Comparison of ENCODE assay signal across 8 mouse cellular contexts in the genomic region with DNA sequence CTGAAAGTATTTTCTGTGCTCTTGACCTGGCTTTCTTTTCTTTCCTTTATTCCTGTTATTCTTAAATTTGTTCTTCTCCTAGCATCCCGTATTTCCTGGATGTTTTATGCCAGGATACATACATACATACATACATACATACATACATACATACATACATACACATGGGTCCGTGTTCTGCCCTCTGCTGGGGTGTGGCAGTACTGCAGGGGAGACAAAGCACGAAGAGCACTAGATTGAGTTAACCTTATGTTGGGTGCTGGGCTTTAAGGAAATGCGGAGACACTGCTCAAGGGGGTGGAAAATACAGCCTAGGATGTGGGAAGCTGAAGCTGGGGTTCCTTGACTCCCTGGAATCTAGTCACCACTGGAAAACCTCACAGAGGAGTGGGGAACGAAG. TPM values are rescaled to one million over a fixed set of nuclear protein-coding genes. Genes with fewer than 3 reads are reported as not detected.
DNase-seq lines count a peak whose midpoint lies in the region; TF ChIP-seq lines count a peak whose summit lies in the region.

No protein-coding gene starts in this region.

- no peaks in the 10 kb centered on the region for H3K9me3 ChIP-seq in CH12.LX (replicated peaks; ENCODE audit: low read length)

- no peaks in the 10 kb centered on the region for H3K79me2 ChIP-seq in CH12.LX (replicated peaks; ENCODE audit: control insufficient read depth, extremely low read depth, insufficient read depth, poor library complexity, severe bottlenecking)

- no peak overlapping the region for H3K4me2 ChIP-seq in CH12.LX (ENCODE audit: insufficient read depth, low read depth, poor library complexity, severe bottlenecking)

- peaks cover 0 to 5% of the 10 kb centered on the region in 2 experiments for H3K36me3 ChIP-seq in CH12.LX (replicated peaks in 1 of 2; ENCODE audit: control insufficient read depth in 1 of 2, insufficient read depth in 1 of 2, low read length in 1 of 2)

- TF ChIP-seq CTCF in CH12.LX (conservative IDR thresholded peaks at IDR 0.05 in 1 of 2, IDR thresholded peaks at IDR 0.05 in 1 of 2; ENCODE audit: low read depth in 2 of 2, low read length in 2 of 2), result peak; percentile 74 to 88

- no peak overlapping the region for H3K9ac ChIP-seq in CH12.LX (ENCODE audit: insufficient read depth, low read depth)

- TF ChIP-seq RAD21 in CH12.LX (IDR thresholded peaks at IDR 0.05; ENCODE audit: low read depth, low read length), result peak; percentile 33

- H3K4me1 ChIP-seq in CH12.LX (ENCODE audit: control insufficient read depth in 1 of 2, insufficient read depth in 2 of 2), result no peaks in the 10 kb centered on the region

- DNase-seq in A20 (ENCODE audit: low read depth, low spot score) (peak; percentile 54), CH12.LX (ENCODE audit: extremely low read depth) (no peak)
- DNase-seq in cerebellum, adult 11-12 months, result peak; percentile 43
- peak; percentile 73 for DNase-seq in forelimb bud, embryonic 11.5 days (ENCODE audit: low read depth, low spot score)
- peak; percentile 26 for DNase-seq in layer of hippocampus, adult 9-11 months
- peak; percentile 80 for DNase-seq in lung, postnatal 14 days
- DNase-seq in spleen, adult 18-20 months, result peak; percentile 57 to 83
- no peak for DNase-seq in Muller cell, postnatal 12 days (ENCODE audit: inconsistent ontology term)

- H3K27me3 ChIP-seq in CH12.LX (replicated peaks), result no peaks in the 10 kb centered on the region

- no peak overlapping the region for H3K4me3 ChIP-seq in CH12.LX (replicated peaks in 1 of 3; ENCODE audit: low read depth in 2 of 3, low read length in 2 of 3, poor library complexity in 1 of 3)

- in situ Hi-C loops in CH12.LX (cut with MboI; ENCODE audit: low pct_ligation_motif_present, low pct_unique_long_range_greater_than_20kb, low sequenced_read_pairs), result no loop called here

- no peak overlapping the region for H3K27ac ChIP-seq in CH12.LX (ENCODE audit: insufficient read depth, low read depth)

- dilution Hi-C loops in CH12.LX (cut with MboI; ENCODE audit: extremely low pct_ligation_motif_present, extremely low pct_unique_long_range_greater_than_20kb, low sequenced_read_pairs), result no loop called here

- no peak for TF ChIP-seq EP300 in CH12.LX (IDR thresholded peaks at IDR 0.05; ENCODE audit: low read length)

- no peak for TF ChIP-seq POLR2A in CH12.LX (IDR thresholded peaks at IDR 0.05; ENCODE audit: low read depth, low read length)

TF ChIP-seq in CH12.LX, 34 proteins besides CTCF, POLR2A, EP300 and RAD21:
- TF ChIP-seq SMC3 (IDR thresholded peaks at IDR 0.05; ENCODE audit: low read depth, low read length) (peak; percentile 79), MAFK (IDR thresholded peaks at IDR 0.05; ENCODE audit: insufficient replicate concordance, low read length) (no peak)

RNA-seq across cellular contexts. Expression of gene Hmgb2, which starts 8.1 kb away (rescaled TPM):
- total RNA-seq in CH12.LX (2012; rRNA removed) (144 and 160 TPM in 2 replicates), CH12.LX (2014; rRNA removed) (236 and 241 TPM in 2 replicates)
- 165 and 187 TPM in 2 replicates for polyA plus RNA-seq in CH12.LX (2012; ENCODE audit: insufficient read length, low read depth)

RNA-seq across cellular contexts. Expression of gene Sap30, which starts 16.0 kb away (rescaled TPM):
- total RNA-seq in CH12.LX (2012; rRNA removed) (37.1 and 38.1 TPM in 2 replicates), CH12.LX (2014; rRNA removed) (82.6 and 93.5 TPM in 2 replicates)
- 33.9 and 39.6 TPM in 2 replicates for polyA plus RNA-seq in CH12.LX (2012; ENCODE audit: insufficient read length, low read depth)

RNA-seq across cellular contexts. Expression of gene Scrg1, which starts 47.9 kb away (rescaled TPM):
- total RNA-seq in CH12.LX (2012; rRNA removed) (not detected in 2 replicates), CH12.LX (2014; rRNA removed) (not detected in 2 replicates)
- not detected in 2 replicates for polyA plus RNA-seq in CH12.LX (2012; ENCODE audit: insufficient read length, low read depth)

Comparison
In these comparisons a context has a peak if more than half of its experiments do, and no peak if none do; other contexts are left out.
1. DNase-seq: peak in A20 (single experiment), cerebellum, adult 11-12 months (single experiment), forelimb bud, embryonic 11.5 days (single experiment), layer of hippocampus, adult 9-11 months (single experiment), lung, postnatal 14 days (single experiment) and spleen, adult 18-20 months (2 of 2); none in CH12.LX (single experiment) and Muller cell, postnatal 12 days (single experiment).